Comparison of ENCODE assay signal across 26 mouse cellular contexts in the genomic region with DNA sequence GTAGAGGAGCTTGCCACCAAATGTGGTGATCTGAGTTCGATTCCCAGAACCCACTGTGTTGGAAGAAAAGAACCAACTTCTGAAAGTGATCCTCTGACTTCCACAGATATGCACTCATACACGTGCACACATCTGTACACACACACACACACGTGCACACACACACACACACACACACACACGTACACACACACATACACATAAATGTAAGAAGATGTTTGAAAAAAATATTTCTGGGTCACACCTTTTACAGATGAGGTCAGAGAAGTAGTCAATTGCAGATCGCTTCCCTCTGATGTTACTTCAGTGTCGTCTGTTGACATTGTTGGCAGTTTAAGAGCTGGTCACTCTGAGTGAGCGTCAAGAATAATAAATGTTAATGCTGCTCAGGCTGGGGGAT. TPM values are rescaled to one million over a fixed set of nuclear protein-coding genes. Genes with fewer than 3 reads are reported as not detected.
DNase-seq lines count a peak whose midpoint lies in the region; ATAC-seq lines count a peak whose summit lies in the region.
"Had no signal": no experiment of that assay in that cellular context is flagged by ENCODE, and none has a peak within 500 bp of the region (broad histone marks: within the 10 kb centered on the region; RNA-seq: fewer than 3 reads in every experiment).

No protein-coding gene starts in this region.

- H3K4me2 ChIP-seq in midbrain, embryonic 11.5 days = no peak overlapping the region
- H3K4me2 ChIP-seq in midbrain, embryonic 13.5 days (replicated peaks) = no peak overlapping the region
- H3K4me2 ChIP-seq: embryonic facial prominence, embryonic 13.5 days; embryonic facial prominence, embryonic 15.5 days; forebrain, embryonic 12.5 days had no signal

- no peaks in the 10 kb centered on the region for H3K9me3 ChIP-seq in midbrain, embryonic 11.5 days (ENCODE audit: control insufficient read depth, low read length)
- H3K9me3 ChIP-seq in midbrain, embryonic 13.5 days = no peaks in the 10 kb centered on the region
- H3K9me3 ChIP-seq: embryonic facial prominence, embryonic 13.5 days; embryonic facial prominence, embryonic 15.5 days; forebrain, embryonic 10.5 days; forebrain, embryonic 12.5 days; G1E had no signal

- no peaks in the 10 kb centered on the region for H3K36me3 ChIP-seq in midbrain, embryonic 11.5 days (ENCODE audit: control insufficient read depth, insufficient read depth, low read length)
- no peaks in the 10 kb centered on the region for H3K36me3 ChIP-seq in midbrain, embryonic 13.5 days
- H3K36me3 ChIP-seq: embryonic facial prominence, embryonic 13.5 days; embryonic facial prominence, embryonic 15.5 days; forebrain, embryonic 10.5 days; forebrain, embryonic 12.5 days; G1E had no signal

- peaks cover 8% of the 10 kb centered on the region; the same call in 1 of the 2 replicates for H3K4me1 ChIP-seq in midbrain, embryonic 11.5 days (ENCODE audit: control insufficient read depth, insufficient read depth, low read length)
- peaks cover 10% of the 10 kb centered on the region; the same call in 1 of the 2 replicates for H3K4me1 ChIP-seq in midbrain, embryonic 13.5 days (replicated peaks)

- 87% methylated on average over 7 of the region's 7 CpGs for WGBS in midbrain, embryonic 11.5 days
- WGBS in midbrain, embryonic 13.5 days = 90% methylated on average over 7 of the region's 7 CpGs

- no peaks in the 10 kb centered on the region for H3K27me3 ChIP-seq in midbrain, embryonic 11.5 days (ENCODE audit: control insufficient read depth, insufficient read depth, low read length)
- no peaks in the 10 kb centered on the region for H3K27me3 ChIP-seq in midbrain, embryonic 13.5 days
- H3K27me3 ChIP-seq: CH12.LX; embryonic facial prominence, embryonic 13.5 days; embryonic facial prominence, embryonic 15.5 days; forebrain, embryonic 12.5 days; Patski had no signal

- H3K9ac ChIP-seq in midbrain, embryonic 11.5 days (ENCODE audit: low read length) = no peak overlapping the region
- no peak overlapping the region for H3K9ac ChIP-seq in midbrain, embryonic 13.5 days (replicated peaks)
- H3K9ac ChIP-seq: embryonic facial prominence, embryonic 13.5 days; embryonic facial prominence, embryonic 15.5 days; forebrain, embryonic 12.5 days had no signal

- DNase-seq in heart, adult 11 months = peak; percentile 30
- DNase-seq in heart, adult 8-10 months (ENCODE audit: low spot score) = no peak
- peak; percentile 51 for DNase-seq in midbrain, embryonic 11.5 days (ENCODE audit: low spot score, missing footprints)
- DNase-seq in induced T-regulatory cell, adult 2 months (ENCODE audit: low read depth) = peak; percentile 58
- DNase-seq: adrenal gland, adult 8-10 months; adrenal gland, postnatal 14 days; adrenal gland, postnatal 36 days; B cell, adult 2 months; cerebellum, adult 11-12 months; cerebellum, adult 2 months; cerebellum, adult 9-10 months; cerebellum, postnatal 10 days; cerebellum, postnatal 25 days had no signal

- ATAC-seq in midbrain, embryonic 11.5 days (ENCODE audit: low FRiP score) = no peak
- no peak for ATAC-seq in midbrain, embryonic 13.5 days
- ATAC-seq: activated CD4-positive, CD25-positive, alpha-beta regulatory T cell, adult 4 months; CD4-positive, CD25-positive, alpha-beta regulatory T cell, adult 4 months; forebrain, embryonic 14.5 days; forebrain, embryonic 16.5 days; Patski had no signal

- no peak overlapping the region for H3K27ac ChIP-seq in midbrain, embryonic 11.5 days (ENCODE audit: low read depth, low read length)
- no peak overlapping the region for H3K27ac ChIP-seq in midbrain, embryonic 13.5 days
- H3K27ac ChIP-seq: embryonic facial prominence, embryonic 13.5 days; embryonic facial prominence, embryonic 15.5 days; forebrain, embryonic 10.5 days; forebrain, embryonic 12.5 days had no signal

- no peak overlapping the region for H3K4me3 ChIP-seq in midbrain, embryonic 11.5 days (ENCODE audit: low read depth, low read length)
- H3K4me3 ChIP-seq in midbrain, embryonic 13.5 days (replicated peaks) = no peak overlapping the region
- H3K4me3 ChIP-seq: embryonic facial prominence, embryonic 13.5 days; embryonic facial prominence, embryonic 15.5 days; erythroblast, embryonic 14.5 days; forebrain, embryonic 10.5 days; forebrain, embryonic 12.5 days had no signal

RNA-seq across cellular contexts. Expression of a gene that starts 27.6 kb away (rescaled TPM):
- 100 to 1,000 TPM; 217 to 273 (median 230) TPM for total RNA-seq in heart, adult 8-10 months (2022)
- polyA plus RNA-seq in midbrain, embryonic 11.5 days (2014; fragmentation: Nextera tagmentation; extraction: Ambion mirVana) = 28.4 and 32.3 TPM in 2 replicates
- polyA plus RNA-seq in midbrain, embryonic 13.5 days (2015; fragmentation: Nextera tagmentation; extraction: Ambion mirVana) = 19.4 and 20.8 TPM in 2 replicates
